Mouse (Mus musculus): Measurements from ENCODE around the gene Slc2a1. TPM values are rescaled to one million over a fixed set of nuclear protein-coding genes. Genes with fewer than 3 reads are reported as not detected.

Slc2a1 gene
- polyA plus RNA-seq, 1 experiment from 2014 or later, result 96.7 TPM

GRCm38 (mm10) chr4:119146816-119147215 is 38.3 kb downstream of the Slc2a1 start:
- Histone ChIP-seq H3K27ac (ENCODE audit: low read depth, low read length) (no peak overlapping the region), H3K4me1 (ENCODE audit: control insufficient read depth, insufficient read depth, low read length) (no peaks in the 10 kb centered on the region), H3K9me3 (replicated peaks; ENCODE audit: control insufficient read depth, low read length) (no peaks in the 10 kb centered on the region), H3K27me3 (replicated peaks; ENCODE audit: control insufficient read depth, insufficient read depth, low read length) (no peaks in the 10 kb centered on the region), H3K4me2 (ENCODE audit: low read length) (no peak overlapping the region), H3K9ac (ENCODE audit: low read length) (no peak overlapping the region), H3K4me3 (ENCODE audit: low read depth, low read length) (no peak overlapping the region), H3K36me3 (ENCODE audit: control insufficient read depth, insufficient read depth, low read length) (no peaks in the 10 kb centered on the region)
- 82% methylated on average over 7 of the region's 7 CpGs for WGBS
- DNase-seq (ENCODE audit: low spot score) (no peak), ATAC-seq (no peak)

- no peak overlapping the region for H3K9ac ChIP-seq (ENCODE audit: low read length)
These were observed 38.8 kb downstream of the Slc2a1 start for GRCm38 (mm10) chr4:119147347-119147746.

GRCm38 (mm10) chr4:119148741-119149140 is 40.2 kb downstream of the Slc2a1 start:
- Histone ChIP-seq H3K27me3 (replicated peaks; ENCODE audit: control insufficient read depth, insufficient read depth, low read length) (no peaks in the 10 kb centered on the region), H3K9me3 (replicated peaks; ENCODE audit: control insufficient read depth, low read length) (no peaks in the 10 kb centered on the region), H3K9ac (ENCODE audit: low read length) (no peak overlapping the region), H3K4me2 (ENCODE audit: low read length) (no peak overlapping the region), H3K4me1 (ENCODE audit: control insufficient read depth, insufficient read depth, low read length) (no peaks in the 10 kb centered on the region), H3K4me3 (ENCODE audit: low read depth, low read length) (no peak overlapping the region), H3K27ac (ENCODE audit: low read depth, low read length) (no peak overlapping the region), H3K36me3 (ENCODE audit: control insufficient read depth, insufficient read depth, low read length) (no peaks in the 10 kb centered on the region)
- DNase-seq (ENCODE audit: low spot score), result no peak
- WGBS, result 90% methylated on average over 11 of the region's 11 CpGs
- no peak for ATAC-seq

More at GRCm38 (mm10) chr4:119147347-119147746, 38.8 kb downstream of the Slc2a1 start:
- ATAC-seq, result no peak
- Histone ChIP-seq H3K4me1 (ENCODE audit: control insufficient read depth, insufficient read depth, low read length) (no peaks in the 10 kb centered on the region), H3K27me3 (replicated peaks; ENCODE audit: control insufficient read depth, insufficient read depth, low read length) (no peaks in the 10 kb centered on the region), H3K4me2 (ENCODE audit: low read length) (no peak overlapping the region), H3K4me3 (ENCODE audit: low read depth, low read length) (no peak overlapping the region), H3K9me3 (replicated peaks; ENCODE audit: control insufficient read depth, low read length) (no peaks in the 10 kb centered on the region), H3K27ac (ENCODE audit: low read depth, low read length) (no peak overlapping the region), H3K36me3 (ENCODE audit: control insufficient read depth, insufficient read depth, low read length) (no peaks in the 10 kb centered on the region)
- WGBS, result 91% methylated on average over 5 of the region's 5 CpGs
- no peak for DNase-seq (ENCODE audit: low spot score)

GRCm38 (mm10) chr4:119157186-119157585 is 48.7 kb downstream of the Slc2a1 start:
- no peaks in the 10 kb centered on the region for H3K4me1 ChIP-seq (ENCODE audit: control insufficient read depth, insufficient read depth, low read length)
- peak; percentile 42 for DNase-seq (ENCODE audit: low spot score)
- WGBS, result 31% methylated on average over 2 of the region's 2 CpGs
- no peak for ATAC-seq
- no peaks in the 10 kb centered on the region for H3K36me3 ChIP-seq (ENCODE audit: control insufficient read depth, insufficient read depth, low read length)
- no peak overlapping the region for H3K4me2 ChIP-seq (ENCODE audit: low read length)
- no peak overlapping the region for H3K27ac ChIP-seq (ENCODE audit: low read depth, low read length)
- H3K27me3 ChIP-seq (replicated peaks; ENCODE audit: control insufficient read depth, insufficient read depth, low read length), result no peaks in the 10 kb centered on the region
- no peak overlapping the region for H3K9ac ChIP-seq (ENCODE audit: low read length)
- H3K9me3 ChIP-seq (replicated peaks; ENCODE audit: control insufficient read depth, low read length), result no peaks in the 10 kb centered on the region
- H3K4me3 ChIP-seq (ENCODE audit: low read depth, low read length), result no peak overlapping the region

GRCm38 (mm10) chr4:119157891-119158290 is 49.4 kb downstream of the Slc2a1 start:
- 84% methylated on average over 5 of the region's 5 CpGs for WGBS
- no peak overlapping the region for H3K27ac ChIP-seq (ENCODE audit: low read depth, low read length)
- ATAC-seq, result no peak
- no peaks in the 10 kb centered on the region for H3K4me1 ChIP-seq (ENCODE audit: control insufficient read depth, insufficient read depth, low read length)
- H3K9me3 ChIP-seq (replicated peaks; ENCODE audit: control insufficient read depth, low read length), result no peaks in the 10 kb centered on the region
- DNase-seq (ENCODE audit: low spot score), result no peak
- no peaks in the 10 kb centered on the region for H3K27me3 ChIP-seq (replicated peaks; ENCODE audit: control insufficient read depth, insufficient read depth, low read length)
- H3K4me2 ChIP-seq (ENCODE audit: low read length), result no peak overlapping the region
- H3K36me3 ChIP-seq (ENCODE audit: control insufficient read depth, insufficient read depth, low read length), result no peaks in the 10 kb centered on the region
- no peak overlapping the region for H3K4me3 ChIP-seq (ENCODE audit: low read depth, low read length)
- no peak overlapping the region for H3K9ac ChIP-seq (ENCODE audit: low read length)

- Histone ChIP-seq H3K36me3 (ENCODE audit: control insufficient read depth, insufficient read depth, low read length) (no peaks in the 10 kb centered on the region), H3K4me2 (ENCODE audit: low read length) (no peak overlapping the region), H3K4me1 (ENCODE audit: control insufficient read depth, insufficient read depth, low read length) (no peaks in the 10 kb centered on the region), H3K27me3 (replicated peaks; ENCODE audit: control insufficient read depth, insufficient read depth, low read length) (no peaks in the 10 kb centered on the region), H3K4me3 (ENCODE audit: low read depth, low read length) (no peak overlapping the region), H3K9me3 (replicated peaks; ENCODE audit: control insufficient read depth, low read length) (no peaks in the 10 kb centered on the region), H3K9ac (ENCODE audit: low read length) (no peak overlapping the region), H3K27ac (ENCODE audit: low read depth, low read length) (no peak overlapping the region)
- WGBS, result 74% methylated on average over 3 of the region's 3 CpGs
- ATAC-seq (no peak), DNase-seq (ENCODE audit: low spot score) (no peak)
These were observed 52.8 kb downstream of the Slc2a1 start for GRCm38 (mm10) chr4:119161358-119161757.

GRCm38 (mm10) chr4:119162990-119163389 is 54.5 kb downstream of the Slc2a1 start:
- no peaks in the 10 kb centered on the region for H3K9me3 ChIP-seq (replicated peaks; ENCODE audit: control insufficient read depth, low read length)
- WGBS, result 92% methylated on average over 4 of the region's 4 CpGs
- DNase-seq (ENCODE audit: low spot score) (no peak), ATAC-seq (no peak)
- no peaks in the 10 kb centered on the region for H3K27me3 ChIP-seq (replicated peaks; ENCODE audit: control insufficient read depth, insufficient read depth, low read length)
- H3K27ac ChIP-seq (ENCODE audit: low read depth, low read length), result no peak overlapping the region
- no peak overlapping the region for H3K4me2 ChIP-seq (ENCODE audit: low read length)
- H3K9ac ChIP-seq (ENCODE audit: low read length), result no peak overlapping the region
- H3K4me1 ChIP-seq (ENCODE audit: control insufficient read depth, insufficient read depth, low read length), result no peaks in the 10 kb centered on the region
- H3K4me3 ChIP-seq (ENCODE audit: low read depth, low read length), result no peak overlapping the region
- peaks cover 2% of the 10 kb centered on the region; the same call in 1 of the 2 replicates for H3K36me3 ChIP-seq (ENCODE audit: control insufficient read depth, insufficient read depth, low read length)

GRCm38 (mm10) chr4:119165916-119166315 is 57.4 kb downstream of the Slc2a1 start:
- Histone ChIP-seq H3K9ac (ENCODE audit: low read length) (no peak overlapping the region), H3K27ac (ENCODE audit: low read depth, low read length) (no peak overlapping the region), H3K4me2 (ENCODE audit: low read length) (no peak overlapping the region), H3K27me3 (replicated peaks; ENCODE audit: control insufficient read depth, insufficient read depth, low read length) (no peaks in the 10 kb centered on the region), H3K4me3 (ENCODE audit: low read depth, low read length) (no peak overlapping the region), H3K9me3 (replicated peaks; ENCODE audit: control insufficient read depth, low read length) (no peaks in the 10 kb centered on the region), H3K4me1 (ENCODE audit: control insufficient read depth, insufficient read depth, low read length) (no peaks in the 10 kb centered on the region), H3K36me3 (ENCODE audit: control insufficient read depth, insufficient read depth, low read length) (peaks cover 26% of the 10 kb centered on the region)
- WGBS, result 83% methylated on average over 7 of the region's 7 CpGs
- ATAC-seq (no peak), DNase-seq (ENCODE audit: low spot score) (no peak)

- Histone ChIP-seq H3K4me3 (ENCODE audit: low read depth, low read length) (no peak overlapping the region), H3K27me3 (replicated peaks; ENCODE audit: control insufficient read depth, insufficient read depth, low read length) (no peaks in the 10 kb centered on the region), H3K27ac (ENCODE audit: low read depth, low read length) (no peak overlapping the region), H3K4me1 (ENCODE audit: control insufficient read depth, insufficient read depth, low read length) (no peaks in the 10 kb centered on the region), H3K9ac (ENCODE audit: low read length) (no peak overlapping the region), H3K4me2 (ENCODE audit: low read length) (no peak overlapping the region), H3K36me3 (ENCODE audit: control insufficient read depth, insufficient read depth, low read length) (peaks cover 26% of the 10 kb centered on the region), H3K9me3 (replicated peaks; ENCODE audit: control insufficient read depth, low read length) (no peaks in the 10 kb centered on the region)
- WGBS, result 87% methylated on average over 4 of the region's 4 CpGs
- ATAC-seq (no peak), DNase-seq (ENCODE audit: low spot score) (no peak)
These were observed 58.6 kb downstream of the Slc2a1 start for GRCm38 (mm10) chr4:119167068-119167467.

Measured in forebrain, embryonic 14.5 days (tissue).